Mouse (Mus musculus): ENCODE measurements at regions not wholly inside any gene's neighbourhood (a gene's known extent, or its start where the extent isn't known, plus 50 kb on each side); places are given as distances from the start of the nearest gene placed in this dataset.

GRCm38 (mm10) chr10:119116843-119117390 is 122.9 kb downstream of the Cand1 start:
- TF ChIP-seq POLR2A (IDR thresholded peaks at IDR 0.05; ENCODE audit: extremely low read depth, insufficient read depth, low read length), result no peak
- TF ChIP-seq CTCF (IDR thresholded peaks at IDR 0.05; ENCODE audit: extremely low read depth, insufficient read depth, low read length), result no peak
